Mouse (Mus musculus) cerebellum, adult 2 months (tissue): Measurements from ENCODE around the gene Acrbp. TPM values are rescaled to one million over a fixed set of nuclear protein-coding genes. Genes with fewer than 3 reads are reported as not detected.

Experiments
- DNase-seq, 2 experiments: peaks; one replicate each; pipeline ENCODE4 v3.0.0; 2021
- H3K27ac ChIP-seq: fragments of 200-500 bp; 2 replicates; pipeline ENCODE4 v1.5.1; 2012; ENCODE audit warnings: low read length, control low read depth, inconsistent platforms; ENCODE audit not compliant: insufficient read depth
- H3K27me3 ChIP-seq: fragments of 200-500 bp; 2 replicates; pipeline ENCODE4 v1.6.1; 2012; ENCODE audit warnings: inconsistent platforms, mild to moderate bottlenecking, low read length, moderate library complexity; ENCODE audit not compliant: control insufficient read depth, insufficient read depth
- H3K4me1 ChIP-seq: fragments of 200-500 bp; 2 replicates; pipeline ENCODE4 v1.6.1; 2011; ENCODE audit warnings: low read length; ENCODE audit not compliant: control insufficient read depth, insufficient read depth
- H3K4me3 ChIP-seq: fragments of 200-500 bp; replicated peaks from 2 replicates; pipeline ENCODE3; 2011; ENCODE audit warnings: mild to moderate bottlenecking, low read depth, low read length, control low read depth; ENCODE audit not compliant: insufficient read depth
- CTCF ChIP-seq: fragments of 200-500 bp; IDR thresholded peaks from 2 replicates; pipeline ENCODE4 v1.5.1; 2011; ENCODE audit warnings: low read depth, mild to moderate bottlenecking, control low read depth, low read length, moderate library complexity, borderline replicate concordance; ENCODE audit not compliant: insufficient read depth
- POLR2A ChIP-seq: fragments of 200-500 bp; IDR thresholded peaks from 2 replicates; pipeline ENCODE4 v1.6.1; 2011; ENCODE audit warnings: low read length, control low read depth, borderline replicate concordance; ENCODE audit not compliant: insufficient read depth
- WGBS: fragments of 180-500 bp; shearing (Covaris S2); methylation state at CpG from one replicate; pipeline ENCODE4 v1.1.7; 2018; 5-methylcytosine and 5-hydroxymethylcytosine counted together
- polyA plus RNA-seq: library from polyadenylated mRNA; depleted of rRNA; stranded (reverse); fragments of >200 nt; gene quantifications from 2 replicates; pipeline ENCODE4 v1.2.3, GENCODE M21; 2012

Gene Acrbp
- polyA plus RNA-seq, 1 experiment = 23.7 TPM

DNA sequence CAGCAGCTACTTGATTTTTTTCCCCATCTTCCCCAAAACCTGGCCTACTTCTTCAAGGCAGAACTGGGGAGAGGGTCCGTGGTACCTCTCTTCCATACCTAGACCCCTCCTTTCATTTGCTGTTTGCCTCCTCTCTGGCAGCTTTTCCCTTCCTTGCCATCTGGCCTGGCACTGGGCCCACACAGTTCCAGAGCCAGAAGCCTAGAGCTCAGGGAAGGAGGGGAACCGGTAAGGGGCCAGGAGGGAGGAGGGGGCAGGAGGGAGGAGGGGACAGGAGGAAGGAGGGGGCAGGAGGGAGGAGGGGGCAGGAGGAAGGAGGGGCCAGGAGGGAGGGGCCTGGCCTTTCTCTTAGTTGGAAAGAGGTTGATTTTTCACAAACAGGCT, 22.4 kb downstream of the Acrbp start:
- no peak for TF ChIP-seq CTCF
- TF ChIP-seq POLR2A = no peak
- 4% methylated on average over 2 of the region's 2 CpGs for WGBS
- H3K27me3 ChIP-seq = no peaks in the 10 kb centered on the region
- H3K4me1 ChIP-seq = peaks cover 13% of the 10 kb centered on the region; the same call in 1 of the 2 replicates
- H3K27ac ChIP-seq = peak overlapping the region; percentile 77
- peak; percentile 90 to 92 for DNase-seq
- H3K4me3 ChIP-seq = no peak overlapping the region

DNA sequence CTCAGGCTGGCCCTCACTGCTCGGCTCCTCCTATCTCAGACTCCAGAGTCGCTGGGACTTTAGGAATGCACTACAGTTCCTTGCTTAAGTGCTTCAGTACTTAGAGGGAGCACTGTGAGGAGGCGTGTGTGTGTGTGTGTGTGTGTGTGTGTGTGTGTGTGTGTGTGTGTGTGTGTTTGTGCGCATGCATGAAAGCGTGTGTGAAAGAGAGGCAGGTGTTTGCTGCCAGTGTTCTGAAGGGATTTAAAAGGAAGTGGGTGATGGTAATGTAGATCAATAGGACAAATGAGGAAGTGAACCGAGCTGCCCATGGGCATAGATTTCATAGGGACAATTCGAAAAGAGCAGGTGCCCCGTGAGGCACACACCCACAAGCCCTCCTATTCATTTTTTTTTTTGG, 24.3 kb downstream of the Acrbp start:
- 71% methylated on average over 8 of the region's 8 CpGs for WGBS
- peaks cover 13% of the 10 kb centered on the region; the same call in 1 of the 2 replicates for H3K4me1 ChIP-seq
- H3K4me3 ChIP-seq = no peak overlapping the region
- no peak for TF ChIP-seq POLR2A
- TF ChIP-seq CTCF = no peak
- H3K27me3 ChIP-seq = no peaks in the 10 kb centered on the region
- H3K27ac ChIP-seq = no peak overlapping the region
- DNase-seq = no peak

DNA sequence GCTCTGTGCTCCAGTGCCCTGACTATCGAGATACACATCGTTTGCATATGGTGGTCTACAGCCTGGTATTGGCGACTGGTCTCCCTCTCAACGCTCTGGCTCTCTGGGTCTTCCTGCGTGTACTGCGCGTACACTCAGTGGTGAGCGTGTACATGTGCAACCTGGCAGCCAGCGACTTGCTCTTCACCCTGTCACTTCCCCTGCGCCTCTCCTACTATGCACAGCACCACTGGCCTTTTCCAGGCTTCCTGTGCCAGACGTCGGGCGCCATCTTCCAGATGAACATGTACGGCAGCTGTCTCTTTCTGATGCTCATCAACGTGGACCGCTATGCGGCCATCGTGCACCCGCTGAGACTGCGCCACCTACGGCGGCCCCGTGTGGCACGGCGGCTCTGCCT, 31.9 kb downstream of the Acrbp start:
- Histone ChIP-seq H3K27ac (no peak overlapping the region), H3K4me3 (peak overlapping the region; percentile 41), H3K4me1 (peaks cover 6% of the 10 kb centered on the region; the same call in 1 of the 2 replicates), H3K27me3 (no peaks in the 10 kb centered on the region)
- DNase-seq = no peak
- TF ChIP-seq POLR2A = no peak
- 10% methylated on average over 25 of the region's 25 CpGs for WGBS

DNA sequence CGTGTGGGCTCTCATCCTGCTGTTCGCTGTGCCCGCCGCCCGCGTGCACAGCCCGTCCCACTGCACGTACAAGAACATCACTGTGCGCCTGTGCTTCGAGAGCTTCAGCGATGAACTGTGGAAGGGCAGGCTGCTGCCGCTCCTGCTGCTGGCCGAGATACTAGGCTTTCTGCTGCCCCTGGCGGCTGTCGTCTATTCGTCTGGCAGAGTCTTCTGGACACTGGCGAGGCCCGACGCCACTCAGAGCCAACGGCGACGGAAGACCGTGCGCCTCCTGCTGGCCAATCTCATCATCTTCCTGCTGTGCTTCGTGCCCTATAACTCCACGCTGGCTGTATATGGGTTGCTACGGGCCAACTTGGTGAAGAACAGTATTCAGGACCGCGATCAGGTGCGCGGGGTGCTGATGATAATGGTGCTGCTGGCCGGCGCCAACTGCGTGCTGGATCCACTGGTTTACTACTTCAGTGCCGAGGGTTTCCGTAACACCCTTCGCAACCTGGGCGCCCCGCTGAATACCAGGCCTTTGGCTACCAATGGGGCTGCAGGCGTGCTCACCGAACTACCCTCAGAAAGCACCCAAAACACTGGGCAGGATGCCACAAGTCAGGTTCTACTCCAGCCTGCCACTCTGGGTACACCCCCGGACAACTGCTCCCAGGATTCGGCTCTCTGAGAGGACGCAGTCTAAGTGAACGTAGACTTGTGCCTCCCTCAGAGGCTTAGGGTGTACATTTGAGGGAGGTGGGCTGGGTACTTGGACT, 32.5 kb downstream of the Acrbp start:
- Histone ChIP-seq H3K27ac (no peak overlapping the region), H3K27me3 (no peaks in the 10 kb centered on the region), H3K4me1 (peaks cover 6% of the 10 kb centered on the region; the same call in 1 of the 2 replicates), H3K4me3 (peak overlapping the region; percentile 41)
- TF ChIP-seq CTCF (peak; percentile 80), POLR2A (peak; percentile 49; the same call in 1 of the 2 replicates)
- WGBS = 13% methylated on average over 45 of the region's 45 CpGs
- DNase-seq = peak; percentile 79 to 86

DNA sequence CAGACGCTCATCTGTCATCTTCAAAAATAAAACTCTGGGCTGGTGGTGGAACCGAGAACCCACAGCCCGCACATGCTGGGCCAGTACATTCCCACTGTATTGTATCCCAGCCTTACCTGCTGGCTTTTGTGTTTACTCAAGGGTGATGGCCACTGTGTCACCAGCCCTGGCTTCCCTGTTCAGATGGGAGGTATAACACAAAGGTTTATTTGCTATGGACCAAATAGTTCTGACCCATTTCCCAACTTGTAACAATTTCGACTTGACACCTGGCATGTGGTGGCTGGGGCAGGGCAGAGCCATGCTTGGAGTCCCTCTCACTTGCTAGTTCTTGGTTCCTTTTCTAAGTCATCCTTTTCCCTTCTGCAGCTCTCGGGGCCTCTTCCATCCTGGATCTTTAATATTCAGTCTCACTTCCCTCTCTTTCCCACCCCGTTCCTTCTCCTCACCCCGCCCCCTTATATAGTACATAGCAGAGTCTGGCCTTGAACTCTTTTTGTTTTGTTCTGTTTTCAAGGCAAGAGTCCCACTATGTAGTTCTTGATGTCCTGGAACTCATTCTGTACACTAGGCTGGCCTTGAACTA, 33.4 kb downstream of the Acrbp start:
- Histone ChIP-seq H3K4me1 (peaks cover 6% of the 10 kb centered on the region; the same call in 1 of the 2 replicates), H3K27me3 (no peaks in the 10 kb centered on the region), H3K27ac (no peak overlapping the region), H3K4me3 (no peak overlapping the region)
- DNase-seq = no peak
- no peak for TF ChIP-seq CTCF
- WGBS = 90% methylated on average over 7 of the region's 7 CpGs

DNA sequence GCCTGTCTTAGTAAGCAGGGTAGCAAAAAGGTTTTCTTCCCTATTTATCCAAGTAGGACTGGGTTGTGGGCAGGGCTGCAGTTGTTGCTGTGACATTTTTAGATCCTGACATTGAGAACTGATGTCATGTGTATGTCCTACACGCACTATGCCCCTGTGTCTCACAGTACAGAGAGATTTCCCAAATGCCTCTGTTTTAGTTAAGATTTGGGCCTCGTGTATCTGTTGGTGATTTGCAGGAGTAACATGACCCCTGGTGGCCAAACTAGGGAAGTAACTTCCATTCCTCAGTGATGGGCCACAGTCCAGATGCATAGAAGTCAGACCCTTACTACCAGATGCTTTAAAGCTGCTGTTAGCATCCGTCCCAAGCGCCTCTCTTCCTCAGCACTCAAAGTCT, 34.9 kb downstream of the Acrbp start:
- TF ChIP-seq CTCF (peak; percentile 83), POLR2A (no peak)
- 4% methylated on average over 4 of the region's 4 CpGs for WGBS
- no peak overlapping the region for H3K4me3 ChIP-seq
- H3K27me3 ChIP-seq = no peaks in the 10 kb centered on the region
- no peak overlapping the region for H3K27ac ChIP-seq
- peaks cover 13% of the 10 kb centered on the region for H3K4me1 ChIP-seq
- DNase-seq = peak; percentile 70

DNA sequence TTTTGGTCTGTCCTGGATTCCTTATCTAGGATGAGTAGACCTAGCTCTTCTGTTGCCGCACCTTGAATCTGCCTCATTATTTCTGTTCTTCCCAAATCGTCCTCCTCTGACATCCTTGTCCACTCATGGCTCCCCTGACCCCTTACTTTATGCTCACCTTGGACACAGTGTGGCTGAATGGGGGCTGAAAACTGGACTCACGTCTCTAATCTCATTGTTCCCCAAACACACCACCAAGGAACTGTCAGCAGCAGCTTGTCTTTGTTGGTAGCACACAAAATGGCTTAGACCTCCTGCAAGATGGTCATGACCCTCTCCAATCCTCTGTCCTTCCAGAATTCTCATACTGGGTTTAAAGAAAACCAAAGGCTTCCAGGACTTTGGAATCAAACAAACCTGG, 38.4 kb downstream of the Acrbp start:
- no peak overlapping the region for H3K27ac ChIP-seq
- WGBS = 76% methylated on average over 3 of the region's 3 CpGs
- TF ChIP-seq CTCF (no peak), POLR2A (no peak)

More for the DNA sequence above, 38.4 kb downstream of the Acrbp start:
- peaks cover 13% of the 10 kb centered on the region for H3K4me1 ChIP-seq
- no peak for DNase-seq
- H3K4me3 ChIP-seq = no peak overlapping the region
- no peaks in the 10 kb centered on the region for H3K27me3 ChIP-seq
